Mouse (Mus musculus): ENCODE data around the gene Vmn1r176.
"Not testable (repeated sequence)": the region's sequence is repeated elsewhere in the genome, so short reads cannot be mapped to it uniquely, and the experiment has no call there.

Gene Vmn1r176

GRCm38 (mm10) chr7:23837272-23837671 lies at the start of gene Vmn1r176:
Gene Vmn1r176 (minus strand): TSS chr7:23837372.
- not testable (repeated sequence) for DNase-seq

DNA sequence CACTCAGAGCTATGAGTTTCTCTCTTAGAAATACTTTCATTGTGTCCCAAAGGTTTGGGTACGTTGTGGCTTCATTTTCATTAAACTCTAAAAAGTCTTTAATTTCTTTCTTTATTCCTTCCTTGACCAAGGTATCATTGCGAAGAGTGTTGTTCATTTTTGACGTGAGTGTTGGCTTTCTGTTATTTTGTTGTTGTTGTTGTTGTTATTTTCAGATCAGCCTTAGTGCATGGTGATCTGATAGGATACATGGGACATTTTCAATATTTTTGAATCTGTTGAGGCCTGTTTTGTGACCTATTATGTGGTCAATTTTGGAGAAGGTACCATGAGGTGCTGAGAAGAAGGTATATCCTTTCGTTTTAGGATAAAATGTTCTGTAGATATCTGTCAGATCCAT lies 39.7 kb upstream of the Vmn1r176 start:
- DNase-seq = peak; percentile 2

DNA sequence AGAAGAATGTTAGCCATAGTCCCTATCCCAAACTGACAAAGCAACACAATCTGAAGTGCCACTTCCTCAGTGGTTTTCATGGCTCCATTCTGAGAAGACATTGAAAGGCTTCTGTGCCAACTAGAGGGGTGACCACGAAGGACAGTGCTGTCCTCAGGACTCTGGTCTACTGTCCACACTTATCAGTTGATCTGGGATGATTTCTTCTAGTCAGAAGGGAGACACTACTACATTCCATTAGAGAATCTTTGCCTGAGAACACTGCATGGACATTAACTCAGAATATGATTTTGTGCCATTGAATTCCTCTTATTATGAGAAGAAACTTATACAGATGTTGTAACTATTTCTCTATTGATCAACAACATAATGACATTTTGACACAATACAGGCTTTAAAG lies 29.2 kb upstream of the Vmn1r176 start, which contains the start of gene Vmn1r177:
TSS of gene Vmn1r177 (minus strand) at position 101 of the 400 bp plus-strand sequence.
- not testable (repeated sequence) for DNase-seq

GRCm38 (mm10) chr7:23810543-23810942 lies 26.6 kb downstream of the Vmn1r176 start, which contains the start of gene Vmn1r175:
Gene Vmn1r175 (minus strand): TSS chr7:23810643.
- DNase-seq = not testable (repeated sequence)

DNA sequence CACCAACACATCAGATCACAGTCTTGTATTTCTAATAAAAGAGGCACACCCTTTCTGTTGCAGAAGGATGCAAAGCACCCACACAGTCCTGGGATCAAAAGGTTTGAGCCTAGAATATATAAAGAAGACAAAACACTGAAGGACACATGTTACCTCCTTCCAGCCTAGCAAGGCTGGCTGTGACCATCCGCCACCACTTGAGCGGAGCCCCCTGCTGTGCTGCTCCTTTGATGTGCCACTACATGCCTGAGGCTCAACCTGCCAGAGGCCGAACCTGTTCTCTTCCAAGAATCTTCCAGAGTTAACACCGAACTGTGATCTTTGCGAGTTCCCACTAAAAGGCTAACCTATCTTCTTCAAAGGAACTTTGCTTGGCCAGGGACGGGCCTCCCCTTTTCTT lies 52.6 kb downstream of the Vmn1r176 start:
- no peak for DNase-seq

Measured in embryo, embryonic 11 days (tissue).